Mouse (Mus musculus): ENCODE measurements at regions not wholly inside any gene's neighbourhood (a gene's known extent, or its start where the extent isn't known, plus 50 kb on each side); places are given as distances from the start of the nearest gene placed in this dataset.
"Not testable (repeated sequence)": the region's sequence is repeated elsewhere in the genome, so short reads cannot be mapped to it uniquely, and the experiment has no call there.

- no peak for DNase-seq (ENCODE audit: extremely low spot score, low read depth, low spot score)
Measured at GRCm38 (mm10) chr9:5424236-5424635, 79.0 kb downstream of the Casp12 start.

GRCm38 (mm10) chr9:5448180-5448579 lies 103.0 kb downstream of the Casp12 start:
- DNase-seq (ENCODE audit: extremely low spot score, low read depth, low spot score), result no peak

GRCm38 (mm10) chr9:5456606-5457005 lies 111.4 kb downstream of the Casp12 start:
- DNase-seq (ENCODE audit: extremely low spot score, low read depth, low spot score), result no peak

GRCm38 (mm10) chr9:5472012-5472411 lies 126.8 kb downstream of the Casp12 start:
- DNase-seq (ENCODE audit: extremely low spot score, low read depth, low spot score), result no peak

GRCm38 (mm10) chr9:5474271-5474670 lies 129.0 kb downstream of the Casp12 start:
- DNase-seq (ENCODE audit: extremely low spot score, low read depth, low spot score), result peak; percentile 2

GRCm38 (mm10) chr9:5485258-5485657 lies 140.0 kb downstream of the Casp12 start:
- DNase-seq (ENCODE audit: extremely low spot score, low read depth, low spot score), result no peak

- no peak for DNase-seq (ENCODE audit: extremely low spot score, low read depth, low spot score)
Measured at GRCm38 (mm10) chr9:5496837-5497236, 151.6 kb downstream of the Casp12 start.

GRCm38 (mm10) chr9:5498306-5498705 lies 153.1 kb downstream of the Casp12 start:
- DNase-seq (ENCODE audit: extremely low spot score, low read depth, low spot score), result no peak

- no peak for DNase-seq (ENCODE audit: extremely low spot score, low read depth, low spot score)
Measured at GRCm38 (mm10) chr9:5525762-5526360, 180.6 kb downstream of the Casp12 start.

- no peak for DNase-seq (ENCODE audit: extremely low spot score, low read depth, low spot score)
Measured at GRCm38 (mm10) chr9:5542604-5543003, 197.4 kb downstream of the Casp12 start.

- DNase-seq (ENCODE audit: extremely low spot score, low read depth, low spot score), result no peak
Measured at GRCm38 (mm10) chr9:5575072-5575471, 229.8 kb downstream of the Casp12 start.

GRCm38 (mm10) chr9:5578168-5578567 lies 232.9 kb downstream of the Casp12 start:
- not testable (repeated sequence) for DNase-seq (ENCODE audit: extremely low spot score, low read depth, low spot score)

- no peak for DNase-seq (ENCODE audit: extremely low spot score, low read depth, low spot score)
Measured at GRCm38 (mm10) chr9:5595891-5596635, 250.8 kb downstream of the Casp12 start.

- DNase-seq (ENCODE audit: extremely low spot score, low read depth, low spot score), result no peak
Measured at GRCm38 (mm10) chr9:5604019-5604418, 258.8 kb downstream of the Casp12 start.

GRCm38 (mm10) chr9:5605015-5605414 lies 259.8 kb downstream of the Casp12 start:
- no peak for DNase-seq (ENCODE audit: extremely low spot score, low read depth, low spot score)

GRCm38 (mm10) chr9:5616725-5617124 lies 271.5 kb downstream of the Casp12 start:
- DNase-seq (ENCODE audit: extremely low spot score, low read depth, low spot score), result no peak

- DNase-seq (ENCODE audit: extremely low spot score, low read depth, low spot score), result no peak
Measured at GRCm38 (mm10) chr9:5623396-5623795, 278.2 kb downstream of the Casp12 start.

- no peak for DNase-seq (ENCODE audit: extremely low spot score, low read depth, low spot score)
Measured at GRCm38 (mm10) chr9:5627521-5627920, 282.3 kb downstream of the Casp12 start.

- no peak for DNase-seq (ENCODE audit: extremely low spot score, low read depth, low spot score)
Measured at GRCm38 (mm10) chr9:5634461-5634953, 289.3 kb downstream of the Casp12 start.

- DNase-seq (ENCODE audit: extremely low spot score, low read depth, low spot score), result no peak
Measured at GRCm38 (mm10) chr9:5634969-5635368, 289.7 kb downstream of the Casp12 start.

GRCm38 (mm10) chr9:5663886-5664285 lies 318.7 kb downstream of the Casp12 start:
- no peak for DNase-seq (ENCODE audit: extremely low spot score, low read depth, low spot score)

GRCm38 (mm10) chr9:5673551-5673950 lies 328.3 kb downstream of the Casp12 start:
- no peak for DNase-seq (ENCODE audit: extremely low spot score, low read depth, low spot score)
